Mouse (Mus musculus) ES-Bruce4 (cell line): ENCODE results near the gene Ppp1r14d. TPM values are rescaled to one million over a fixed set of nuclear protein-coding genes. Genes with fewer than 3 reads are reported as not detected.

Experiments
- H3K27ac ChIP-seq: 2 replicates; pipeline ENCODE4 v1.5.1; 2012; ENCODE audit warnings: low read length, inconsistent platforms; ENCODE audit not compliant: insufficient read depth
- H3K27me3 ChIP-seq: 2 replicates; pipeline ENCODE4 v1.6.1; 2012; ENCODE audit warnings: mild to moderate bottlenecking, low read length, inconsistent platforms; ENCODE audit not compliant: control insufficient read depth, poor library complexity, insufficient read depth, severe bottlenecking
- H3K36me3 ChIP-seq: 2 replicates; pipeline ENCODE4 v1.6.1; 2012; ENCODE audit warnings: inconsistent platforms, mild to moderate bottlenecking, low read length, moderate library complexity; ENCODE audit not compliant: control insufficient read depth, poor library complexity, insufficient read depth, severe bottlenecking
- H3K4me1 ChIP-seq: one replicate; pipeline ENCODE4 v1.8.1; 2011; ENCODE audit warnings: low read length; ENCODE audit not compliant: control insufficient read depth, insufficient read depth
- H3K4me3 ChIP-seq: 2 replicates; pipeline ENCODE4 v1.5.1; 2011; ENCODE audit warnings: low read depth, mild to moderate bottlenecking, low read length
- H3K9ac ChIP-seq: 2 replicates; pipeline ENCODE4 v1.6.1; 2012; ENCODE audit warnings: low read depth, mild to moderate bottlenecking, inconsistent platforms; ENCODE audit not compliant: poor library complexity, severe bottlenecking
- H3K9me3 ChIP-seq: replicated peaks from 2 replicates; pipeline ENCODE4 v1.6.1; 2012; ENCODE audit warnings: mild to moderate bottlenecking, low read length, inconsistent platforms; ENCODE audit not compliant: control insufficient read depth, poor library complexity, insufficient read depth, severe bottlenecking
- CTCF ChIP-seq: IDR thresholded peaks from one replicate; pipeline ENCODE4 v1.8.1; 2011; ENCODE audit warnings: low read depth, low read length
- EP300 ChIP-seq: IDR thresholded peaks from 2 replicates; pipeline ENCODE4 v1.6.1; 2011; ENCODE audit warnings: low read depth, low read length; ENCODE audit not compliant: insufficient read depth
- POLR2A ChIP-seq: IDR thresholded peaks from one replicate; pipeline ENCODE4 v1.8.1; 2011; ENCODE audit warnings: low read length; ENCODE audit not compliant: insufficient read depth
- polyA plus RNA-seq: library from polyadenylated mRNA; stranded (reverse); fragments of >200 nt; gene quantifications from 2 replicates; pipeline ENCODE4 v1.2.4, GENCODE M21; 2011; ENCODE audit warnings: low read depth; ENCODE audit not compliant: missing spikeins, insufficient read depth, insufficient read length

Gene Ppp1r14d
- polyA plus RNA-seq, 1 experiment, result not detected

GRCm38 (mm10) chr2:119189029-119189710, 40.5 kb downstream of the Ppp1r14d start:
- H3K36me3 ChIP-seq, result no peaks in the 10 kb centered on the region
- H3K9ac ChIP-seq, result peak overlapping the region; percentile 37; the same call in 1 of the 2 replicates
- H3K9me3 ChIP-seq, result no peaks in the 10 kb centered on the region
- no peaks in the 10 kb centered on the region for H3K27me3 ChIP-seq
- TF ChIP-seq CTCF (peak; percentile 94), EP300 (no peak)
- no peaks in the 10 kb centered on the region for H3K4me1 ChIP-seq
- H3K27ac ChIP-seq, result peak overlapping the region; percentile 16; the same call in 1 of the 2 replicates
- H3K4me3 ChIP-seq, result peak overlapping the region; percentile 79

DNA sequence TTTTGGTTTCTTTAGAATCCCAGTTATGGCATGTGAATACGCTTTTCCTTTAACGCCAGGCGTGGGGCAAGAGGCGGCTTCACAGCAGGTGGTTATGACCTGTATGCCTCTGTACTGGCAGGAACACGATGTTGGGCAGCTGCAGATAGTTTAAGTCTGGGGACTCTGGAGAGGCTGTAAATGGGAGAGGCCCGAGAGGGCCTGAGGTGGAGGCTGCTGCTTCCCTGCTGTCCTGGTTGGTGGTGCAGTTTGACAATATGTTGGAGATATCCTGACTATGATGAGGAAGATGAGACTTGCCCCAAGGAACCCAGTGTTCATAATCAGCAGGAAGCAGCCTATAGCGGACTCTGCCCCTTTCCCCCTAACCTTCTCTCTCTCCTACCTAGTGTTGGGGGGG, 46.8 kb downstream of the Ppp1r14d start:
- Histone ChIP-seq H3K4me3 (no peak overlapping the region), H3K9ac (no peak overlapping the region), H3K36me3 (no peaks in the 10 kb centered on the region), H3K4me1 (no peaks in the 10 kb centered on the region), H3K27me3 (no peaks in the 10 kb centered on the region), H3K27ac (no peak overlapping the region), H3K9me3 (no peaks in the 10 kb centered on the region)
- no peak for TF ChIP-seq CTCF
- no peak for TF ChIP-seq EP300
- no peak for TF ChIP-seq POLR2A

GRCm38 (mm10) chr2:119177384-119177939, 52.2 kb downstream of the Ppp1r14d start:
- no peaks in the 10 kb centered on the region for H3K9me3 ChIP-seq
- no peak overlapping the region for H3K9ac ChIP-seq
- H3K27ac ChIP-seq, result no peak overlapping the region
- H3K4me1 ChIP-seq, result no peaks in the 10 kb centered on the region
- H3K27me3 ChIP-seq, result no peaks in the 10 kb centered on the region
- no peak overlapping the region for H3K4me3 ChIP-seq
- TF ChIP-seq EP300, result no peak
- no peak for TF ChIP-seq POLR2A
- no peak for TF ChIP-seq CTCF
- H3K36me3 ChIP-seq, result no peaks in the 10 kb centered on the region

GRCm38 (mm10) chr2:119176761-119177160, 52.9 kb downstream of the Ppp1r14d start:
- Histone ChIP-seq H3K36me3 (no peaks in the 10 kb centered on the region), H3K4me3 (no peak overlapping the region), H3K27ac (no peak overlapping the region), H3K27me3 (no peaks in the 10 kb centered on the region), H3K9ac (no peak overlapping the region), H3K4me1 (no peaks in the 10 kb centered on the region), H3K9me3 (no peaks in the 10 kb centered on the region)
- no peak for TF ChIP-seq EP300
- TF ChIP-seq POLR2A, result no peak
- TF ChIP-seq CTCF, result no peak

DNA sequence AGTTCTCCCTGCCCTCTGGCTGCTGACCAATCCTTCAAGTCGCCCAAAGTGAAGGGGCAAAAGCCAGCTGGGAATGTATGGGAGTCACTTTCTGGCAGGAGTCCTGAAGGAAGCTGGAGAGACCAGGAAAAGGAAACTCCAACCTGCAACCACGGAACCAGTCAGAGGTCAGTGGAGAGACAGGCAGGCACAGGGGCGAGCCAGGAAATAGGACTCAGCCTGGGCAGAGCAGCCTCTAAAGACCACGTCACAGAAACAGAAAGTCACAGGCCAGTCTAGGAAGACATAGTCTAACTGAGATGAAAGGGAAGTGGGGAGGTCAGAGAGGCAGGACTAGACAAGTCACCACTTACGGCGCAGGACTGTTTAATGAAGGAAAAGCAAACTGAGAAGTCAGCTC, 54.1 kb downstream of the Ppp1r14d start:
- Histone ChIP-seq H3K27ac (no peak overlapping the region), H3K27me3 (no peaks in the 10 kb centered on the region), H3K9me3 (no peaks in the 10 kb centered on the region), H3K4me1 (no peaks in the 10 kb centered on the region), H3K4me3 (no peak overlapping the region), H3K36me3 (no peaks in the 10 kb centered on the region), H3K9ac (no peak overlapping the region)
- TF ChIP-seq CTCF (no peak), EP300 (no peak), POLR2A (no peak)

DNA sequence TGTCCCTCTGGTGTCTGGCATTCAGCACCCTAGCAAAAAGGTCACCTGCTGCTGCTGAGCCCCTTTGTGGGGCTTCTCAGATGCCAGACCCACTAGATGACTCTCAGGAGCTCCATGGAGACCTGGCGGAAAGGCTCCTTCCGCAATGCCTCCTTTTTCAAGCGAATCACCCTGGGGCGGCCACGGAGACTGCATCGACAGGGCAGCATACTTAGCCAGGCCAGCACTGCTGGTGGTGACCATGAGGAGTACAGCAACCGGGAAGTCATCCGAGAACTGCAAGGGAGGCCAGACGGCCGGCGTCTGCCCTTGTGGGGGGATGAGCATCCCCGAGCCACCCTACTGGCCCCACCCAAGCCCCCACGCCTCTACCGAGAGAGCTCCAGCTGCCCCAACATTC, 54.8 kb downstream of the Ppp1r14d start:
- Histone ChIP-seq H3K27ac (no peak overlapping the region), H3K9ac (no peak overlapping the region), H3K36me3 (no peaks in the 10 kb centered on the region), H3K9me3 (no peaks in the 10 kb centered on the region), H3K4me3 (no peak overlapping the region), H3K27me3 (no peaks in the 10 kb centered on the region), H3K4me1 (no peaks in the 10 kb centered on the region)
- no peak for TF ChIP-seq EP300
- TF ChIP-seq CTCF, result no peak
- no peak for TF ChIP-seq POLR2A
